Mouse (Mus musculus): ENCODE results near the gene Abca6. TPM values are rescaled to one million over a fixed set of nuclear protein-coding genes. Genes with fewer than 3 reads are reported as not detected.
A peak's percentile ranks its signal among the peaks of the same experiment; 100 is the strongest.

Gene Abca6
- 1.6 and 2.3 TPM in 2 replicates for polyA plus RNA-seq (2015; fragmentation: Nextera tagmentation; extraction: Ambion mirVana)

- Histone ChIP-seq H3K27ac (ENCODE audit: low read length) (no peak within 1 kb of the TSS), H3K36me3 (ENCODE audit: insufficient read depth, low read length) (no peaks in the 10 kb centered on the region), H3K27me3 (replicated peaks; ENCODE audit: insufficient read depth, low read length) (no peaks in the 10 kb centered on the region), H3K9ac (replicated peaks; ENCODE audit: low read depth) (0 out of 2 replicates have a peak within 1 kb of the TSS, but pooled peaks have one; percentile 20), H3K4me1 (ENCODE audit: insufficient read depth, low read depth, low read length) (no peaks in the 10 kb centered on the region), H3K4me2 (replicated peaks; ENCODE audit: low read depth, low read length) (peak within 1 kb of the TSS; percentile 15; the same call in 1 of the 2 replicates), H3K4me3 (ENCODE audit: low read depth, low read length) (peak within 1 kb of the TSS; percentile 19), H3K9me3 (ENCODE audit: low read length) (no peaks in the 10 kb centered on the region)
- WGBS: 8% methylated on average over 8 of the region's 8 CpGs
- TF ChIP-seq EP300 (IDR thresholded peaks at IDR 0.05) (no peak), CTCF (IDR thresholded peaks at IDR 0.05) (no peak)
- peak; percentile 79 for DNase-seq (ENCODE audit: low spot score)
- peak; percentile 50 for ATAC-seq
Observed at GRCm38 (mm10) chr11:110251534-110251933, at the start of gene Abca6. Abca6 (minus strand) TSS chr11:110251776.

DNA sequence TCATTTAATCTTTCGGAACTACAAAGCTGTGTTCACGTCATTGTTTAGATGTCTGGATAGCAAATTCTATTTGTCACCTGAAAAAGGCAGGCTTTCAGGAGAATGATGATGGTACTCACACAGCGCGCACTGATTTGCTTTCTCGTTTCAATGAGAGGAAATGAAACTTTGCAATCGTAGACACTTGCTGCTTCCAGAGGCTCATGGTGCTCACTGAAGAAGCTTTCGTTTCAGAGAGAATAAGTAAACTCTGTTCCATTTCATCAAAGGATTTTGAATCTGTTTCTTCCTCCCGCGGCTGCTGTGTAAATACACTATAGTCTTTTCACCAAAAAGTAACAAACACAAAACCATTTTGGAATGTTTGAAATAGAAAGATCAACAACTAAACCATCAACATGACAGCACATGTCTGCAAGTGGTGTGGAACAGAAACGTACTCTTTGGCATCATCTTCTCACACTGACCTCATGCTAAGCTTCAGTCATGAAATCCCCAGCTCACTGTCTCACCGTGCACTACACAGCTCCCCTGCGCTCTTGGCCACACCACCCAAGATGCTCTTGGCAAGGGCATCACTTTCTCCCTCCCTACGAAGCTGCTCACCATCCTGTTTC is 46.4 kb upstream of the Abca6 start:
- TF ChIP-seq CTCF (IDR thresholded peaks at IDR 0.05) (no peak), EP300 (IDR thresholded peaks at IDR 0.05) (no peak)
- Histone ChIP-seq H3K9me3 (ENCODE audit: low read length) (no peaks in the 10 kb centered on the region), H3K4me3 (ENCODE audit: low read depth, low read length) (no peak overlapping the region), H3K4me1 (ENCODE audit: insufficient read depth, low read depth, low read length) (no peaks in the 10 kb centered on the region), H3K36me3 (ENCODE audit: insufficient read depth, low read length) (no peaks in the 10 kb centered on the region), H3K27me3 (replicated peaks; ENCODE audit: insufficient read depth, low read length) (no peaks in the 10 kb centered on the region), H3K4me2 (replicated peaks; ENCODE audit: low read depth, low read length) (no peak overlapping the region), H3K27ac (ENCODE audit: low read length) (no peak overlapping the region), H3K9ac (replicated peaks; ENCODE audit: low read depth) (no peak overlapping the region)
- DNase-seq (ENCODE audit: low spot score) (no peak), ATAC-seq (no peak)
- 63% methylated on average over 13 of the region's 13 CpGs for WGBS

GRCm38 (mm10) chr11:110290586-110290985 is 39.0 kb upstream of the Abca6 start:
- Histone ChIP-seq H3K9ac (replicated peaks; ENCODE audit: low read depth) (no peak overlapping the region), H3K27ac (ENCODE audit: low read length) (no peak overlapping the region), H3K4me2 (replicated peaks; ENCODE audit: low read depth, low read length) (no peak overlapping the region), H3K27me3 (replicated peaks; ENCODE audit: insufficient read depth, low read length) (no peaks in the 10 kb centered on the region), H3K36me3 (ENCODE audit: insufficient read depth, low read length) (no peaks in the 10 kb centered on the region), H3K4me3 (ENCODE audit: low read depth, low read length) (no peak overlapping the region), H3K4me1 (ENCODE audit: insufficient read depth, low read depth, low read length) (no peaks in the 10 kb centered on the region), H3K9me3 (ENCODE audit: low read length) (no peaks in the 10 kb centered on the region)
- ATAC-seq (no peak), DNase-seq (ENCODE audit: low spot score) (no peak)
- TF ChIP-seq CTCF (IDR thresholded peaks at IDR 0.05) (peak; percentile 21), EP300 (IDR thresholded peaks at IDR 0.05) (no peak)
- WGBS: 75% methylated on average over 2 of the region's 2 CpGs

GRCm38 (mm10) chr11:110288423-110288822 is 36.8 kb upstream of the Abca6 start:
- H3K9ac ChIP-seq (replicated peaks; ENCODE audit: low read depth): no peak overlapping the region
- DNase-seq (ENCODE audit: low spot score) (no peak), ATAC-seq (no peak)
- no peaks in the 10 kb centered on the region for H3K36me3 ChIP-seq (ENCODE audit: insufficient read depth, low read length)
- H3K27ac ChIP-seq (ENCODE audit: low read length): no peak overlapping the region
- no peak overlapping the region for H3K4me3 ChIP-seq (ENCODE audit: low read depth, low read length)
- 81% methylated on average over 3 of the region's 3 CpGs for whole genome bisulfite sequencing
- TF ChIP-seq CTCF (IDR thresholded peaks at IDR 0.05) (peak; percentile 35), EP300 (IDR thresholded peaks at IDR 0.05) (no peak)
- no peak overlapping the region for H3K4me2 ChIP-seq (replicated peaks; ENCODE audit: low read depth, low read length)
- H3K4me1 ChIP-seq (ENCODE audit: insufficient read depth, low read depth, low read length): no peaks in the 10 kb centered on the region
- no peaks in the 10 kb centered on the region for H3K27me3 ChIP-seq (replicated peaks; ENCODE audit: insufficient read depth, low read length)
- no peaks in the 10 kb centered on the region for H3K9me3 ChIP-seq (ENCODE audit: low read length)

DNA sequence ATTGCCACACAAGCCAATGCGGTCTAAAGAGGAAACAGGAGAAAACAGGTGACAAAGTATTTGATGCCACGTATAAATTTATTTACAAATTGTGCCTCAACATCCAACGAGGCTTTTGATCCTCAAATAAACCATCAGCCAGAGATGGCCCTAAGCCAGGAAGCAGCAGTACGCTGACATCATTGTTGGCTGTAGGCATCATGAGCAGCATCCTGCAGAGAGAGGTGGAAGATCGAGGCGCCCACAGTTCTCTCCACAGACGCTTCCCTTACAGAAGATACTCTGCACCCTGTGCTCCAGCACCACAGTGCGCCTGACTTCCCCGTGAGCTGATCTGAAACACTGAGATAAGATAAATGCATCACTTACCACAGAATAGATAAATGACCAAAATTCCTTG is 36.1 kb upstream of the Abca6 start:
- no peaks in the 10 kb centered on the region for H3K4me1 ChIP-seq (ENCODE audit: insufficient read depth, low read depth, low read length)
- no peaks in the 10 kb centered on the region for H3K27me3 ChIP-seq (replicated peaks; ENCODE audit: insufficient read depth, low read length)
- no peak overlapping the region for H3K4me2 ChIP-seq (replicated peaks; ENCODE audit: low read depth, low read length)
- no peak overlapping the region for H3K9ac ChIP-seq (replicated peaks; ENCODE audit: low read depth)
- no peak overlapping the region for H3K4me3 ChIP-seq (ENCODE audit: low read depth, low read length)
- TF ChIP-seq CTCF (IDR thresholded peaks at IDR 0.05) (no peak), EP300 (IDR thresholded peaks at IDR 0.05) (no peak)
- no peaks in the 10 kb centered on the region for H3K9me3 ChIP-seq (ENCODE audit: low read length)
- H3K36me3 ChIP-seq (ENCODE audit: insufficient read depth, low read length): no peaks in the 10 kb centered on the region
- WGBS: 37% methylated on average over 9 of the region's 9 CpGs
- DNase-seq (ENCODE audit: low spot score) (peak; percentile 10), ATAC-seq (no peak)
- no peak overlapping the region for H3K27ac ChIP-seq (ENCODE audit: low read length)

GRCm38 (mm10) chr11:110286331-110286730 is 34.8 kb upstream of the Abca6 start:
- DNase-seq (ENCODE audit: low spot score) (no peak), ATAC-seq (no peak)
- Histone ChIP-seq H3K9me3 (ENCODE audit: low read length) (no peaks in the 10 kb centered on the region), H3K36me3 (ENCODE audit: insufficient read depth, low read length) (no peaks in the 10 kb centered on the region), H3K27me3 (replicated peaks; ENCODE audit: insufficient read depth, low read length) (no peaks in the 10 kb centered on the region), H3K27ac (ENCODE audit: low read length) (no peak overlapping the region), H3K4me1 (ENCODE audit: insufficient read depth, low read depth, low read length) (no peaks in the 10 kb centered on the region), H3K4me3 (ENCODE audit: low read depth, low read length) (no peak overlapping the region), H3K9ac (replicated peaks; ENCODE audit: low read depth) (no peak overlapping the region), H3K4me2 (replicated peaks; ENCODE audit: low read depth, low read length) (no peak overlapping the region)
- 82% methylated on average over 3 of the region's 3 CpGs for WGBS
- TF ChIP-seq EP300 (IDR thresholded peaks at IDR 0.05) (no peak), CTCF (IDR thresholded peaks at IDR 0.05) (no peak)

Data from lung, postnatal 0 days (tissue).